Mouse (Mus musculus) adrenal gland, adult 18-20 months (tissue): ENCODE data around the gene Map4k4. TPM values are rescaled to one million over a fixed set of nuclear protein-coding genes. Genes with fewer than 3 reads are reported as not detected.

ENCODE experiments used
- DNase-seq, 2 experiments: peaks; one replicate each; pipeline ENCODE4 v3.0.0; 2021 to 2022; ENCODE audit warnings: low spot score in 2 of 2
- total RNA-seq, 2 experiments: library from RNA; stranded (reverse); gene quantifications; 1 replicate in 1 of 2; 2 replicates in 1 of 2; pipeline ENCODE4 v1.2.3; 2021

Map4k4 gene
- total RNA-seq, 2 experiments from 2014 or later = 90.2 to 98.0 TPM

DNA sequence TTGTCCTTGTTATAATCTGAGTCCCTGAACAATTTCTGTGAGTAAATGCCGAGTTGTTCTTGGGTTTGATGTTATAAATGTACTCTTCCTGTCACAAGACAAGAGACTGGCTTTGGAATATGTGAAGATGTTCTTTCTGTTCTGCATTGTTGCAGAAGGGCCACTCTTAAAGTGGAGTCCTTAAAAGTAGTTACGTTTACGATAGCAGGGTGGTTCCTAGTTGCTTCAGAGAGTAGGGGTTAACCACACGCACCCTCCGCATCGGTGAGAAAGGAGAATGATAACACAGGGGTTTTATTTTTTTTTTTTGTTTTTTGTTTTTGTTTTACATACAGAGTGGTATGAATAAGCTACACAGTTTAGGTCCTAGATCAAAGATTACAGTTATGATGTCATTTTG lies 60.4 kb downstream of the Map4k4 start:
- no peak for DNase-seq

DNA sequence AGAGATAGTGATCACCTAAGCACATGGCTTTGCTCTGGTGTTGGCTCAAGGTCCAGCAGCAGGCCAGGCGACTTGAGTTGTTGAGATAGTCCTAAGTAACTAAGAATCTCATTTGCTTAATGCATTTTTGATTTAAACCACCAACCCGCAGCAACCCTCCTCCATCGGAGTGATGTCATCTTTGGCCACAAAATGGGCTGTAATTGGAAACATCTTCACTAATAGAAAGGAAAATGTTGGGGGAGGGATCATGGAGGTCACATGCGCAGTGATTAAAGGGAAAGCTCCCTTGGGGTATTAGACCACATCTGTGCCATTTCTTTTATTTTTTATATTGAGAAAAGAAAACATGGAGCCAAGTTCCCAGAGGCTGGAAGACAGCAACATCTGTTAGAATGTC lies 61.6 kb downstream of the Map4k4 start:
- no peak for DNase-seq

DNA sequence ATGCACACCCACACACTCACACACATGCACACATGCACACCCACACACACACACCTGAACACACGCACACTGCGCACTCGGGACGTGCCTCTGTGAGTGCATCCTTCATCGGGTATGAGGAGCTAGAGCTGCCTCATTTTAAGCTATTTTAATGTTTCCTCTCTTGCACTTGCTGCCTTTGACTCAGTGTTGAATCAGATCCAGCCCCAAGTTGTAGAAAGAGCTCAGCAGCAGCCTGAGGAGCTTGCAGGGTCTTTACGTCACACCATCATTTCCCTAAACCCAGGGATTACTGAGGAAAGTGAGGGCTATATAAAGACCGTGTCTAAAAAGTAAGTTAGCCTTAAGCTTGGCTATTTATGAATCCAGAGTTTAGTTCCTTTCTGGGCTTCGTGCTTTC lies 62.1 kb downstream of the Map4k4 start:
- no peak for DNase-seq

DNA sequence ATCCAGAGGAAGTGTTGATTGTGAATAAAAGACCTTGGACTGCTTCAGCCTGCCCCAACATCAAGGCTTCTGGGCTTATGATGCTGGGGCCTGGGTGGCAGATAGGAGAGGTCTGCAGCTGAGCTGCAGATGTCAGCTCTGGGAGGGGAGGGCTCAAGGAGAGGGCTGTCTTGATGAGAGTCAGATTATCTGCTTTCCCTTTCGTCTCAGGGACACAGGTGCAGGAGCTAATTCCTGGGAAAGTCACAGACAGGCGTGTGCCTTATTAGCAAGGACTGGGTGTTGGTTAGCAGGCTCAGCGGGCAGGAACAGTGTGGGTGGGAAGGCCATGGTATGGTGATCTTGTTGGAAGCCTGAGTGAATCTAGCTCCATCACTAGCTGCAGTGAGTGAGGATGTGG lies 63.1 kb downstream of the Map4k4 start:
- DNase-seq = no peak

DNA sequence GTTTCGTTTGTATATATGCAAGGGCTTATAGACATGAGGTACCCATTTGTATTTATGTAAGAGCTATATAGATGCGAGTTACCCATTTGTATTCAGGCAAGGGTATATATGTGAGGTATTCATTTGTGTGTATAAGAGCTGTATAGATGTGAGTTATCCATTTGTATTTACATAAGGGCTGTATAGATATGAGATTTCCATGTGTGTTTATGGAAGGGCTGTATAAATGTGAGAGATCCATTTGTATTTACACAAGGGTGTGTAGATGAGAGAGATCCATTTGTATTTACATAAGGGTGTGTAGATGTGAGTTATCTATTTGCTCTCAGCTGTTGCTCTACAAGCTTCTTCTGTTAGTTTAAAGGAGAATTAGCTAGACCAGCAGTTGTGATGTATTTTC lies 63.7 kb downstream of the Map4k4 start:
- no peak for DNase-seq

DNA sequence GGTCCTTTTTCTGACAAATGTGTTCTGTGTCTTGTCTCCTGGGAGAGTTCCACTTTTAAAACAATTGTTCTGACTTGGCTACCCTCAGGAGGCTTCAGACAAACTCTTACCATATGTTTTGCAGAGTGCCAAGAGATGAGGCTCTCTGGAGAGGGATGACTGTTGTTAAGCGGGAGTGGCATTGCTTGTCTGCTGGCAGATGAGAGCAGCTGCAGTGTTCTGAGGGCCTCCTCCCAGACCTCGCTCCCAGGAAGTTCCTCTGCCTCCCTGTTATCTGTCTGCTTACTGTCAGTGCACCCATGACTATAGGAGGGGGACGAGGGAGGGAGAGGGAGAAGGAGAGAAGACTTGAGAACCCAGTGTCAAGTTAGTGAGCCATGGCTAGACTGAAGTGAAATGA lies 64.7 kb downstream of the Map4k4 start:
- no peak for DNase-seq

DNA sequence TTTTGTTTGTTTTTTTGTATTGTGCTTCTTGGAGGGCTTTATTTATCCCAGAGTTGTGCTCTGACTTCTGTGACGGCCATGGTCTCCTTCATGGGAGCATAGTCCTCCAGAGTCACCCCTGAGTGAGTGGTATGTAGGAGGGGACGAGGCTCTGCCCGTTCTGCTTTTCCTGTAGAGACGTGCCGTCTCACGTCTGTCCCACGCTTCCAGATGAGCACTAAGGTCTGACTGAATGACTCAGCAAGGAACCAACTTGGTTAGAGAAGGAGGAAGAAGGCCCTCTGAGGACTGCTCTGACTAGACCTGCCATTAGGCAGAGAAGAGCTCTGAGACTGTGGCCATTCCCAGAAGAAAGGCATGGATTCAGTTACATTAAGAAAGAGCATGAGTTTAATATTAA lies 68.3 kb downstream of the Map4k4 start:
- DNase-seq = no peak

DNA sequence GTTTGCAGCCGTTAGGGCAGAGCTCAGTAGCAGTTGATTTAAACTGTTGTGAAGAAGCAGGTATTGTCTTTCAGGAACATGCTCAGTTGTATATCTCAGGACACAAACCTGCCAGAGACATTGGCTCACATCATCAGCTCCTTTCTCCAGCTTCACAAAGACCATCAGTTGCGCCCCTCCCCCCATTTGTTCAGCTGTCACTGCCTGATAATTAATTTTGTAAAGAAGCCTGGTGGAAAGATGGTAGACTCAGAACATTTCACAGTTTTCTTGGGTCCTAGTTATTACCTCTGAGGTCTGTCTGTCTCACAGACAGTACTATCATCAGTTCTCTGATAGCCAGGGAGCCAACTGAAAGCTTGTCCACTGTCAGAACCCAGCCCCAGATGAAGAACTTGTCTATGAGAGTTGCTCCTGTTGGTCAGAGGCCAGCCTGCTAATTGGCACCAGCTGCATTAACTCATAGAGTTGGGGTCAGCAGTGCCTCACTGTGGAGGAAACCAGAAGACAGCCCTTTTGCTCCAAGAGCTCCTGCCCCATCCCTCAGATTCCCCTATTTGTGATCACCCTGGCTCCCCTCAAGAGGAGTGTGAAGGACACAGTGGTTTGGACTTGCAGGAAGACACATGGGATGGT lies 69.2 kb downstream of the Map4k4 start:
- DNase-seq = no peak

DNA sequence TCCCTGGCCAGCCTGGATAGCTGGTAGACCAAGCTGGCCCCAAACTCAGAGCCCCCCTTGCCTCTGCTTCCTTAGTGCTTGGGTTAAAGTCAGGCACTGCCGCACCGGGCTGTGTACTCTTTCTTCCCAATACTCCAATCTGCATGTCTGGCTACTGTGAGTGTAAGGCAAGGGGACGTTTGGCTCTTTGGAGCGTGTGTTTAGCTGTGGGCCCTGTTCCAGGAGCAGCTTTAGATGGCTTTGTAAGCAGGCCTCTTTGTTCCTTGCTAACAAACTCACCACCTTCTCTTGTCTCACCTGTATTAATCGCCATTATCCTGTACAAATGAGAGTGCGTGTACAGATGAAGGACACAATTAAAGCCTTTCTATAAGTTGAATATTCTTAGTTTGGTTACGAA lies 71.7 kb downstream of the Map4k4 start:
- no peak for DNase-seq

DNA sequence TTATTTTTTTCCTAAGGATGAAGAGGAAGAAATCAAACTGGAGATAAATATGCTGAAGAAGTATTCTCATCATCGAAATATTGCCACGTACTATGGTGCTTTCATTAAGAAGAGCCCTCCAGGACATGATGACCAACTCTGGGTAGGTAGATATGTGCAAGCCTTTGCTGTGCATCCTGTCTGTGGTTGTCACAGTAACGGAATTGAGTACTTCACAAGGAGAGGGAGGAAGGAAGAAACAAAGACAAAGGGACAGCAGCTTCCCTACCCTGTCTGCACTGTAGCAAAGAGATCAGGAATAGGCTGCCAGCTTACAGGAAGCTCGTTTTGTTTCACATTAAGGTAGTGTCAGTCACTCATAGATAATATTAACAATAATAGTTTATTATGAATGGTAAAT lies 73.2 kb downstream of the Map4k4 start:
- no peak for DNase-seq

DNA sequence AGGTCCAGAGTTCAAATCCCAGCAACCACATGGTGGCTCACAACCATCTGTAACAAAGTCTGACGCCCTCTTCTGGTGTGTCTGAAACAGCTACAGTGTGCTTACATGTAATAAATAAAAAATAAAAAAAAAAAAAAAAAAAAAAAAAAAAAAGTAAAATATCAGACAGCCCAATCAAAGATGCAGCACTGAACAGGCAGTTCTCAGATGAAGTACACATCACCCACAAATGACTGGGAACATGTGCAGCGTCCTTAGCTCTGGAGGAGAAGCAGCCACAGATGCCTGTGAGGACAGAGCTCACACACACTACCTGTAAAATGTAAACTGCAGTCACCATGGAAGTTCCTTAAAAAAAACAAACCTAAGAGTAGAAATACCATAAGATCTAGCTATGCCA lies 74.3 kb downstream of the Map4k4 start:
- DNase-seq = no peak

DNA sequence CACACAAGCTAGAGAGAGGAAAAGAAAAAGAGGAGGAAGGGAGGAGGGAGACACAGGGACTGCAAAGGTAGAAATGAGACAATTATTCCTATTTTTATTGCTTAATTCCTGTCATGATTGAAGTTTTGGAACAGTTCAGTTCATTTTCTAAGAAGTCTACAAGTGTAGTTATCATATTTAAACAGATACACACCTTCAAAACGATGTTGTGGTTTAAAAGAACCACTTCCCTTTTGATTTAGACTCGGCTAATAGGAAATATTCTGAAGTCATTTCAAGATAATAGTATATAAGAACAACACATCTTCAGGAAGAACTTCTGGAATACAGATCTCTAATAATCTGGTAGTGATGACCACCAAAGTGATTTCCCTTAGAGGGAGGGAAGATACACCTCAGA lies 75.4 kb downstream of the Map4k4 start:
- no peak for DNase-seq

DNA sequence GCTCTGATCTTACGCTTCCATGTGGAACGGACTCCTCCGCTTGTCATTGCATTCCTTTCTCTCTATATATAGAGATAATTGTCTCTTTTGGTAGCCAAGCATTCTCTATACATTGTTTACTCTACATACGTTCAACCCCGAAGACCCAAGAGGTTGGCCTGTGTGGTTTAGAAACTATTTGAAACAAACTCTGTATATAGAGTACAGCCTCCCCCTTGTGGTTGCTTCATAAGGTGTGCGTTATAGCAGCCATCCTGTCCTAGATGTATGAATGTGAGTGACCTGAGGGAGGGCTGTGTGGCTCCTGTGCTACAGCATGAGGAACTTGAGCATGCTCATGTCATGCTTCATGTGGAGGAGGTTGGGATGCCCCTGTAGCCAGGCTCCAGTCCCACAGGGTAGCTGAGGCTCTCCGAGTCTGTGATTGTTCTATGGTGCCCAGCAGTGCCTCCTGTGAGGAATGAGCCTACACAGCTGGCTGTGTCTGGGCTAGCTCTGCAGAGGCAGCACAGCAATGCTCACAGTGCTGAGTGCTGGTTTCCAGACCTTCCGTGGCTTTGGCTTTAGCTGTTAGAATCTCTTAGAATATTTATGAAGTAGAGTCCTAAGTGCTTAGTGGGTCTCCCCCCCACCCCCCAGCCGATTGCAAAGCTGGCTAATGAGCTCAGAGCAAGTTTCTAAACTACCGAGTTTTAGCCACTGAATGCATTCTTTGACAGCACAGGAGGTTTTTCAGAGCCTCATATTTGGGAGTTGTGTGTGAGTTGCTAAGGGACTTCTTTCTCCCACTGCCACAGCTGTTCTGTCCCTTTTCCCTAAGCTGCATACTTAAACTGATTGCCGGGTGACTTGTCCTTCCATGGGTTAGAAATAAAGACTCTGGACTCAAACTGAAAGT lies 76.4 kb downstream of the Map4k4 start:
- no peak for DNase-seq

DNA sequence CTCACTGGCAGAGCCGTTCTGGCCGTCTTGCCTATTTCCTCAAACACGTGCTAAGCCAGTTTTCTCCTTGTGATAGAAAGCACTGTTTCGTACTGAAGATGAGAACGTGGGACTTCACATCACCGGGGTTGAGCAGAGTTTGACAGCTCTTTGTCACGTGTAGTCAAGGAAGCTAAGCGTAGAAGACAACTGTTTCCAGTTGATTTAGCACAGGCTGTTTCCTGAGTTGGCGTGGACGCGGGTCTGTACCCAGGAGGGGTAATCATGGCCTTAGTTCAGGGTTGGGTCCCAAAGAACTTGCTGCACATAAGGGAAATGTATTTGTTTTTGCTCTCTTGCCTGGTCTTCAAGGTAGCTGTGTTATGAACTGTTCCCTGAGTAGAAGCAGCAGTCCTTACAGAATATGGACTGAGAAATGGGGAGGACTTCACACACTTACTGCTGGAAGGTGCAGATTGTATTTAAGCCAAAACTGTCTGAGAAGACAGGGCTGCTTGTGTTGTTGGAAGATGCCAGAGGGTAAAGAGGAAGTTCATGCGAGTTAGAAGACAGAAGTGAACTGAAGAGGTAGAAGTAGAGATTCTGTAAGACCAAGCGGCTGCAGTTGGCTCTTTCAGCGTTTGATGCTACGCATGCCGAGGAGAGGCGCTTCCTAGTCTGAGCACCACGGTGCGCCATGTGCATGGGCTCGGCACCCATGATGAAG lies 78.2 kb downstream of the Map4k4 start:
- DNase-seq = no peak

DNA sequence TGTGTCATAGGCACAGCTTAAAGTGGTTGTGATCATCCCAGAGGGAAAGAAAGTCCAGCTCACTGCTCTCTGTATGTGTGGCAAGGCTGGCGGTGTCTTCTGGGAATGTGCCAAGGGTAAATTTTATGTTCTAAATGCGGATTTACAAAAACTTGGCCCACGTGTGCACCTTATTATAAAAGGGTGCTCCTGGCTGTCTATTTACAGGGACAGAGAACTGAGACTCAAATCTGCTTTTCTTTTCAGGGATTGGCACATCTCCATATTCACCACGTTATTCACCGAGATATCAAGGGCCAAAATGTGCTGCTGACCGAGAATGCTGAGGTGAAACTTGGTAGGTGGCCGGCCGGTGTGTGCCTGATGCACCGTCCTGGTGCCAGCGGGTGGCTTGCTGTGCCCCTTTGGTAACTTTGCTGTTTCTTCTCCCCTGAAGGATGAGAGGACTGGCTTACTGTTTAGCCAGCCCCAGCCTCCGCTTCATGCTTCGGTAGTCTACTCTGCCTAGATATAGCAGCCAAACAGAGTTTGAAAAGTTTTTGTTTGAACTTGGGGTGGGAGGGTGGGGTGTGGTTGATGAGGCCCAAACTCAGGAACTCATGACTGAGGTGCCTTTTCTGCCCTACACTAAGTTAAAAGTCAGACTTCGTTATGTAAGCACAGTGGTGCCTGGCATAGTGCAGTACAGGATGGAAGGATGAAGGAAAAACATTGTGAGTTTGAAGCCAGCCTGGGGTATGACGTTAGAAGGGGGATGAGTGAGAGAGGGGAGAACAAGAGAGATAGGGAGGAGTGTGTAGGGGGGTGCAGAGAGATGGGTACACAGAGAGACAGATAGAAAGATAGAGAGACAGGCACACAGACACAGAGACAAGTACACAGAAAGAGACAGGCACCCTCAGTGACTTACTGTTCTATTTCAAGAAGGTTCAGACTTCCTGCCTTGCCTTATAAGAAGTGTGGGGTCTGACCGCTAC lies 79.9 kb downstream of the Map4k4 start:
- no peak for DNase-seq

DNA sequence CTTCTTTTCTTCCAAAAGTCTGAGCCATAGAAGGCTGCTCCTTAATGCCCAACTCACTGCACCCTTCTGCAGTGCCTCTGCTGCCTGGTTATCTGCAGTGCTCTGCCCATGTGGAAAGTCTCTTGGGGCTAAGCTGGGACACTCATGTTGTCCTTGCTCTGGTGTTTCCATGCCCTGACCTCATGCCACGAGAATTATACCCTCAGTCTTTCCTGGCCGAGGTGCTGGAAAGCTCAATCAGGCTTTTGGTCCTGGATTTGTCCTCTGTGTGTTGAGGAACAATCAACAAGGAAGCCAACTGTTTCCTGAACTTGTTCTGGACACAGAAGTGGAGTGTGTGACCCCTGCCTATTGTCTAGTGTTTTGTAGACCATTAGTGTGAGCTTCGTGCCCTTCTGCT lies 81.3 kb downstream of the Map4k4 start:
- DNase-seq = no peak

DNA sequence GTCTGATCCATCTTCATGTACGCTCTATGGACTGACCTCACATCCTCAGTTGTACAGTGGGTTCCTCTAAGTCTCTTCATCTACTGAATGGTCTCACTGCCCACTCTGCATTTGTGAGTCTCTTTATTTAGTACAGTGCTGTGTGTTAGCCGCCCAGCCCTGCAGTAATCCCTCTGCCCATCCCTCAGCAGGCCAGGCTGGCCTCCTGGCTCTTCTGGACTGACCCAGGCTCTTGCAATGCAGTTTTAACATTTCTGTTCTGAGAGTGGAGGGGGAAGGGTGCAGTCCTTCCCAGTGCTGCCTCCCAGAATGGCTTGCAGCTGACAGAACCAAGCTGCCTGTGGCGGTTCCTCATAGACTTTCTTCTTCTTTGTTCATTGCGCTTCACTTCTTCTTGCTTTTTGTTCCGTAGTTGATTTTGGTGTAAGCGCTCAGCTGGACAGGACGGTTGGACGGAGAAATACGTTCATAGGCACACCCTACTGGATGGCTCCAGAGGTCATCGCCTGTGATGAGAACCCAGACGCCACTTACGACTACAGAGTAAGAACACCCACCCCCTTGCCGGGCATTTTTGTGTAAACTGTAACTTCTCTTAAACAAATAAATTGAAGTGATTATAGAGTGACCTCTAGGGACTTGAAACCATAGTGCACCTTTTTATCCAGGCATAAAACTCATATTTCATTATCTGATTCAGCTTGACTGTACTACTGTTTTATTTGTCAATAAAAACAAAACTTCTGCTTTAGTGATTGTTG lies 82.2 kb downstream of the Map4k4 start:
- no peak for DNase-seq

DNA sequence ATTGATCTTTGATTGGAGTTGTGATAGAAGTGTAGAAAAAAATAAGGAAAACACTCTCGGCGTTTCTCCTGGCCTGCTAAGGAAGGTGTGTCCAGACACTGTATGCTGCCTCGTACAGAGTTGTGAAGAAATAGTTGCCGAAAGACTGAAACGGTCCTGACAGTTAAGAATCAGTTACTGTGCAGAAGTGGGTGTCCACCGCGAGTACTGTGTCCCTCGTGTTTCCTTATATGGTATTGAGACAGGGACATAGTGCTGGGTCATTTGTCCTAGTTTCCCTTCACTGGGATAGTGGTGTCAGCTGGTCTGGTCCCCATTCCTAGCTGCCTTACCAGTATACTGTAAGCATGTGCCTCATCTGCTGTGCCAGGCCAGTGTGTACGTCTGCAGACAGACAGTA lies 83.6 kb downstream of the Map4k4 start:
- DNase-seq = no peak

DNA sequence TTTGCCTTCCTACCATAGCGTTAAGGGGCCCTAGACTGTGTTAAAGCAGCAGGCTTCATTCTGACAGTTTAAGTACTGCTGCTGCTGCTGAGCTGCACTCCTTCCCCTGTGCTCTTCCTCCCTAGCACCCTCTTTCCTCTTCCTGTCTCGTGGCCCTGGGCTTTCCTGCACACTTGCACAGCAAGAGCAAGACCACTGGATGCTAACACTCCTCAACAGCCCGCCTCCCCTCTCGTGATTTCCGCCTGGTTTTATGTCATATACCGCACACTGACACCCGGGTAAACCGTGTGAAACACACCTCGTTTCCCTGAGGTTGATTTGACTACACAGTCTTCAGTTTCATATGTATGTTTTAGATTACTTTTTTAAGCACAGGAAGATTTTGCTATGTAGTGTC lies 86.1 kb downstream of the Map4k4 start:
- no peak for DNase-seq

DNA sequence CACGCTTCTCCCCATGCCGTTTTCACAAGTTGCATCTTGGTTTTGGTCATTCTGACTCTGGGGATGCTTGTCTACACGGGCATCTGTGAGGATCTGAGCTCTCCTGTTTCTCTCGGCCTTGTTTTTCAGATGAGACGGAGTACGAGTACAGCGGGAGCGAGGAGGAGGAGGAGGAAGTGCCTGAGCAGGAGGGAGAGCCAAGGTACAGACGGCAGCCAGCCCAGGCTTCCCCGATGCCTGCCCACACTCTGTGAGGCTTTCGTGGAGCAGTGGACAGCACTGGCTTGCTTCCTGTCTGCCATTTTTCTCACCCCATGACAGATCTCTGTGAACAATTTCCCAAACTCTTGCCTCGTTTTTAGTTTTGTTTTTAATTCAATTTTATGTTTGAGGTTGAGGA lies 88.1 kb downstream of the Map4k4 start:
- no peak for DNase-seq
